Mouse (Mus musculus) left cerebral cortex, postnatal 36 days (tissue): ENCODE results near the gene Phactr1. TPM values are rescaled to one million over a fixed set of nuclear protein-coding genes. Genes with fewer than 3 reads are reported as not detected.
A peak's percentile ranks its signal among the peaks of the same experiment; 100 is the strongest.

Experiments used
- DNase-seq, 2 experiments: peaks; one replicate each; pipeline ENCODE4 v3.0.0; 2021 to 2022; ENCODE audit warnings: low spot score in 2 of 2, mixed read lengths in 1 of 2
- intact Hi-C: fragments of 180-260 bp; cut with DNase I; formaldehyde crosslinking; loops from one replicate; pipeline ENCODE4 v1.15.1; 2025
- total RNA-seq, 2 experiments: library from RNA; stranded (reverse); gene quantifications; 2 replicates each; pipeline ENCODE4 v1.2.3; 2021

The Phactr1 gene
- total RNA-seq, 2 experiments from 2014 or later: 499 to 557 TPM

- peak; percentile 56 to 72 for DNase-seq
- intact Hi-C loops: no loop called here
These were observed 271.8 kb downstream of the Phactr1 start for GRCm38 (mm10) chr13:42952037-42952721.

DNA sequence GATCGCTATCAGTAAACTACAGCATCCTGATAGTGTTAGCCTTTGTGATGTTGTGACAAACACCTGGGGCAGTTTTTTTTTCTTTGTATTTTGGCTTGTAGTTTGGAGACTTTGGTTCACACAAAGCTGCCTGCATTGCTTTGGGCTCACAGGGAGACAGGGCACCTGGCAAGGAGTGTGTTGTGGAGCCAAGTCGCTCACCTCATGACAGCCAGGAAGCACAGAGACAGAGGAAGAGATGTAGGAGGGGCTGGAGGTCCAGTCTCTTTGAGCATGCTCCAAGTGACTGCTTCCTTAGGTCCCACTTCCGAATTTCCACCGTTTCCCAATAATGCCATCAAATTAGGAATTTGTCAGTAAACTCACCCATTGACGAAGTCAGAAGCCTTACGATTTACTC, 272.6 kb downstream of the Phactr1 start:
- intact Hi-C loops: no loop called here
- DNase-seq: no peak

- intact Hi-C loops: no loop called here
- DNase-seq: no peak
These were observed 273.7 kb downstream of the Phactr1 start for GRCm38 (mm10) chr13:42954116-42954515.

- peak in 1 of 2 experiments; percentile 27 for DNase-seq
These were observed 275.9 kb downstream of the Phactr1 start for GRCm38 (mm10) chr13:42956327-42956726.

GRCm38 (mm10) chr13:42957856-42958255, 277.4 kb downstream of the Phactr1 start:
- intact Hi-C loops: no loop called here
- no peak for DNase-seq

More at GRCm38 (mm10) chr13:42956327-42956726, 275.9 kb downstream of the Phactr1 start:
- intact Hi-C loops: no loop called here

GRCm38 (mm10) chr13:42958867-42959266, 278.4 kb downstream of the Phactr1 start:
- no peak for DNase-seq
- intact Hi-C loops: no loop called here

- peak; percentile 38 for DNase-seq
- intact Hi-C loops: no loop called here
These were observed 281.1 kb downstream of the Phactr1 start for GRCm38 (mm10) chr13:42961561-42961960.

- intact Hi-C loops: no loop called here
- no peak for DNase-seq
These were observed 288.1 kb downstream of the Phactr1 start for GRCm38 (mm10) chr13:42968537-42968936.

DNA sequence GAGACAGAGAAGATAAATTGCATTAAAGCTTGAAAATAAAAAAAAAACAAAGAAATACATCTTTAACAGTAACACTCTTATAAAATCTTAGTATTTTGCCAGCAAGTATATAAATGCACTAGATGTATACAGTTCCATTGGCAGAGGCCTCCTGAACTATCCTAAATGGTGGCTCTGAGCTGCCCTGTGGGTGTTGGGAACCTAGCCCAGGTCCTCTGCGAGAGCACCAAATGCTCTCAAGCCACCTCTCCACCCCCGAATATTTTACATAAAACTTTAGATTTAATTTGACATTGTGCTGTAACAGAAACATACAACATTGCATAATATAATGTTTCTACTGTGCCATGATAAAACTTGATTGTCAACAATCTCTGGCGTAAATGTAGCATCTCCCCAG, 293.1 kb downstream of the Phactr1 start:
- intact Hi-C loops: no loop called here
- DNase-seq: no peak

GRCm38 (mm10) chr13:42973961-42974360, 293.5 kb downstream of the Phactr1 start:
- intact Hi-C loops: no loop called here
- DNase-seq: no peak

GRCm38 (mm10) chr13:42974506-42974905, 294.1 kb downstream of the Phactr1 start:
- no peak for DNase-seq
- intact Hi-C loops: no loop called here

DNA sequence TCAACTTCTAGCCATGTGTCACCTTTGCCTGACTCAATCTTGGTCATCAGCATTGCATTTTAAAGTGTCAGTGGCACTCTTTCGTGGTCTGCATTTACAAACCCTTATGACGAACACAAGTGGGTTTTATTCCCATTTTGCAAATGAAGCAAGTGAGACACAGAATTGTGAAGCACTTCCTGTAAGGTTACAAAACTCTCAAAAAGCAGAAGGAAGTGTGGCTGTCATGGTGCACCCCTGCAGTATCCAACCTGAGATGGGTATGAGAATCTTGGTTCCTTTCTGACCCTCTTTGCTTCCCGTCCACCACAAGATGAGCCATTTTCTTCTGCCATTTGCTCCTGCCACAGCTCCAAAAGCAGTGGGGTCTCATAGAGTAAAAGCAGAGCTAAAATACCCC, 295.7 kb downstream of the Phactr1 start:
- DNase-seq: no peak
- intact Hi-C loops: no loop called here

DNA sequence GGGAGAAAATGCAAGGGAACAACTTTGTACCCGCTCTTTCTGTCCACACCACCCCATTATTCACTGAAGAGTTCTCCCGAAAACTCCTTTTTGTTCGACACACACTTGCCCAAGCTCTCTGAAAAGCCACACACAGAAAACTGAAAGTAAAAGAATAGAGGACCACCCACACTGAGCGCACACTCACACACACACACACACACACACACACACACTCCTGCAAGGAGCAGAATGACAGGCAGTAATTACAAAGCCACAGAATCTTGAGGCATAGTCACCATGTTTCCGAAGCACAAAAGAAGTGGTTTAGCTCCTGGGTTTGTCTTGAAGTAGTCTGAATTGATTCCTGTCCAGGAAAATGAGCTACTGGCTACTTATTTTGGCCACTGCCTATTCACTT, 296.5 kb downstream of the Phactr1 start:
- no peak for DNase-seq
- intact Hi-C loops: no loop called here

- DNase-seq: no peak
- intact Hi-C loops: no loop called here
These were observed 300.2 kb downstream of the Phactr1 start for GRCm38 (mm10) chr13:42980581-42980980.

GRCm38 (mm10) chr13:42982646-42983045, 302.2 kb downstream of the Phactr1 start:
- no peak for DNase-seq
- intact Hi-C loops: no loop called here

DNA sequence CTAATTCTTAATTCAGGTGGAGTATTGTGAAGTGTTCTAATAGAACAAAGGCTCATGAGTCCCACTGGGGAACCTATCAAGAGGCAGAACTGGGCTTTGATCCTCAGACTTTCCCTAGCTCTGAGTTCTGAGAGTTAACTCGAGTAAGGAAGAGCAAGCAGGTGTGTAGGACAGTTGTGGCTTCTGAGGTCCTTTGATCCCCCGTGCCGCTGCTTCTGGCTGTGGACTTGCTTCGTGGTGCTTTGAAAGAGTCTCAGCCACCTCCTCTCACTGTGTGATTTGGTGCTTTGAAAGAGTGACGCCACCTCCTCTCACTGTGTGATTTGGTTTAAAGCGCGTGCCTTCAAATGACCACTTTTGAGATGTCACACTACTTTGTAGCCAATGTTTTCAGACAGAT, 305.4 kb downstream of the Phactr1 start:
- no peak for DNase-seq
- intact Hi-C loops: no loop called here

GRCm38 (mm10) chr13:42987931-42988579, 307.6 kb downstream of the Phactr1 start:
- intact Hi-C loops: no loop called here
- no peak for DNase-seq

GRCm38 (mm10) chr13:42989481-42989880, 309.1 kb downstream of the Phactr1 start:
- DNase-seq: no peak
- intact Hi-C loops: no loop called here

DNA sequence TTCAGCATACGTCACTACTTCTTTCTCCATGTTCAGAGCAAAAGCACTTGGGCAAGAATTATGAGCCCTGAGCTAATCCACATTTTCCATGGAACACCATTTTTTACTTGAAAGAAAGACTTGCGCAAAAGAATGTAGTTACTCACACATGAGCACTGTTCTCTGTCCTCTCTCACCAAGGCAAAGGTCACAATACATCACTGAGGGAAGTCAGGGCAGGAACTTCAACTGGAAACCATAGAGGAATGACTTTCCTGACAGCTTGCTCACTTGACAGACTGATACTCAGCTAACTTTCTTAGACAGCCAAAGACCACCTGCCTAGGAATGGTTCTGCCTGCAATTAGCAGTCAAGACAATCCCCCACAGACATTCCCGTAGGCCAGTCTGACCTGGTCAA, 309.6 kb downstream of the Phactr1 start:
- DNase-seq: no peak
- intact Hi-C loops: no loop called here

GRCm38 (mm10) chr13:42990493-42991111, 310.2 kb downstream of the Phactr1 start:
- intact Hi-C loops: no loop called here
- DNase-seq: no peak

DNA sequence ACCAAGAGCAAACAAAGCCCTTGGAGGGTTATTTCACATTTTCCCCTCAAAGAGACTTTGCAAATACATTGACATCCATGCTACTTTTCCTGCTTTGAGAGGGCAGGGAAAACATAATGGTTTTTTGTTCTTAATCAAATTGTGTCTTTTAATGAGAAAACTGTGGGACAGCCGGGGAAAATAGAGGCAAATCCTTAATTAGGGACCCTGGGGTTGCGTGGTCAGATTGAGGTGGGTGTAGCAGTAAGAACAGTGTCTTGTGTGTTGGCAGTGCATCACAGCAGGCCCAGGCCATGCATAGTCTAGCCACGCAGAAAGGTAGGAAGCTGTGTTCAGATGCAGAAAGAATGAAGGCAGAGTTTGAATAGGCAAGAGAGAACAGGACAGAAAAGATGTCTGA, 310.7 kb downstream of the Phactr1 start:
- intact Hi-C loops: no loop called here
- no peak for DNase-seq
